Mouse (Mus musculus) forebrain, embryonic 13.5 days (tissue): ENCODE results near the gene Fam172a. TPM values are rescaled to one million over a fixed set of nuclear protein-coding genes. Genes with fewer than 3 reads are reported as not detected.

Source experiments
- ATAC-seq: fragments of 200-750 bp; cut with Nextera tagmentation; 2 replicates; pipeline ENCODE4 v1.8.0; 2017
- H3K27ac ChIP-seq: fragments of 300-500 bp; sonication (generic); 2 replicates; pipeline ENCODE4 v1.5.1; 2015; ENCODE audit warnings: inconsistent platforms, mild to moderate bottlenecking, moderate library complexity
- H3K27me3 ChIP-seq: fragments of 300-500 bp; sonication (generic); 2 replicates; pipeline ENCODE4 v1.6.1; 2015; ENCODE audit warnings: mild to moderate bottlenecking, inconsistent platforms
- H3K36me3 ChIP-seq: fragments of 300-500 bp; sonication (generic); 2 replicates; pipeline ENCODE4 v1.6.1; 2015; ENCODE audit warnings: mild to moderate bottlenecking, inconsistent platforms; ENCODE audit not compliant: poor library complexity, severe bottlenecking
- H3K4me1 ChIP-seq: fragments of 300-500 bp; sonication (generic); 2 replicates; pipeline ENCODE4 v1.6.1; 2015; ENCODE audit warnings: inconsistent platforms
- H3K4me2 ChIP-seq: fragments of 300-500 bp; sonication (generic); 2 replicates; pipeline ENCODE4 v1.6.1; 2015; ENCODE audit warnings: inconsistent platforms, mild to moderate bottlenecking, moderate library complexity
- H3K4me3 ChIP-seq: fragments of 300-500 bp; sonication (generic); 2 replicates; pipeline ENCODE4 v1.5.1; 2015; ENCODE audit warnings: mild to moderate bottlenecking, inconsistent platforms
- H3K9ac ChIP-seq: fragments of 300-500 bp; sonication (generic); 2 replicates; pipeline ENCODE4 v1.6.1; 2015; ENCODE audit warnings: mild to moderate bottlenecking, inconsistent platforms
- H3K9me3 ChIP-seq: fragments of 300-500 bp; sonication (generic); replicated peaks from 2 replicates; pipeline ENCODE4 v1.6.1; 2016; ENCODE audit warnings: inconsistent platforms
- WGBS: fragments of 180-500 bp; shearing (Covaris S2); methylation state at CpG from one replicate; pipeline ENCODE4 v1.1.7; 2015; 5-methylcytosine and 5-hydroxymethylcytosine counted together
- polyA plus RNA-seq: library from polyadenylated mRNA; unstranded; fragments of >200 nt; fragmentation: Nextera tagmentation; extraction: Ambion mirVana; gene quantifications from 2 replicates; pipeline ENCODE4 v1.2.1, GENCODE M21; 2015

Fam172a gene
- polyA plus RNA-seq, 1 experiment from 2014 or later = 54.8 TPM

GRCm38 (mm10) chr13:78206891-78207430 lies 505.1 kb downstream of the Fam172a start:
- ATAC-seq = no peak
- peak overlapping the region; percentile 25 for H3K4me3 ChIP-seq

GRCm38 (mm10) chr13:78207796-78208645 lies 506.2 kb downstream of the Fam172a start:
- H3K9me3 ChIP-seq = no peaks in the 10 kb centered on the region
- H3K4me1 ChIP-seq = peaks cover 88% of the 10 kb centered on the region
- 5% methylated on average over 12 of the region's 12 CpGs for WGBS
- peak overlapping the region; percentile 79 for H3K9ac ChIP-seq
- H3K36me3 ChIP-seq = no peaks in the 10 kb centered on the region
- peak overlapping the region; percentile 5 for H3K4me3 ChIP-seq
- peak overlapping the region; percentile 92 for H3K27ac ChIP-seq
- peak overlapping the region; percentile 79 for H3K4me2 ChIP-seq
- peaks cover 63% of the 10 kb centered on the region for H3K27me3 ChIP-seq
- no peak for ATAC-seq

More at GRCm38 (mm10) chr13:78206891-78207430, 505.1 kb downstream of the Fam172a start:
- Histone ChIP-seq H3K27me3 (peaks cover 54% of the 10 kb centered on the region), H3K36me3 (no peaks in the 10 kb centered on the region), H3K4me2 (peak overlapping the region; percentile 79), H3K4me1 (peaks cover 78% of the 10 kb centered on the region), H3K9ac (peak overlapping the region; percentile 57), H3K9me3 (no peaks in the 10 kb centered on the region), H3K27ac (peak overlapping the region; percentile 92)
- 13% methylated on average over 7 of the region's 7 CpGs for WGBS

GRCm38 (mm10) chr13:78208689-78209410 lies 507.0 kb downstream of the Fam172a start:
- peak overlapping the region; percentile 79 for H3K4me2 ChIP-seq
- H3K4me3 ChIP-seq = peak overlapping the region; percentile 41
- WGBS = 10% methylated on average over 14 of the region's 14 CpGs
- no peaks in the 10 kb centered on the region for H3K9me3 ChIP-seq
- H3K36me3 ChIP-seq = no peaks in the 10 kb centered on the region
- peaks cover 66% of the 10 kb centered on the region for H3K27me3 ChIP-seq
- peak overlapping the region; percentile 79 for H3K9ac ChIP-seq
- peaks cover 90% of the 10 kb centered on the region for H3K4me1 ChIP-seq
- peak overlapping the region; percentile 92 for H3K27ac ChIP-seq
- no peak for ATAC-seq

- WGBS = 3% methylated on average over 12 of the region's 12 CpGs
- Histone ChIP-seq H3K9ac (peak overlapping the region; percentile 79), H3K9me3 (no peaks in the 10 kb centered on the region), H3K4me1 (peaks cover 82% of the 10 kb centered on the region), H3K36me3 (no peaks in the 10 kb centered on the region), H3K4me3 (peak overlapping the region; percentile 41), H3K4me2 (peak overlapping the region; percentile 79), H3K27me3 (peaks cover 62% of the 10 kb centered on the region), H3K27ac (peak overlapping the region; percentile 92)
- peak; percentile 9 for ATAC-seq
These were observed 507.8 kb downstream of the Fam172a start for GRCm38 (mm10) chr13:78209611-78210028.

- Histone ChIP-seq H3K27ac (peak overlapping the region; percentile 92), H3K27me3 (peaks cover 59% of the 10 kb centered on the region), H3K4me1 (peaks cover 81% of the 10 kb centered on the region), H3K4me3 (peak overlapping the region; percentile 41), H3K9ac (peak overlapping the region; percentile 79), H3K9me3 (no peaks in the 10 kb centered on the region), H3K36me3 (no peaks in the 10 kb centered on the region), H3K4me2 (peak overlapping the region; percentile 79)
- ATAC-seq = peak; percentile 55
- WGBS = under 1% methylated on average over 38 of the region's 38 CpGs
These were observed 508.4 kb downstream of the Fam172a start for GRCm38 (mm10) chr13:78210029-78210747.

GRCm38 (mm10) chr13:78210748-78211089 lies 508.9 kb downstream of the Fam172a start:
- H3K4me3 ChIP-seq = peak overlapping the region; percentile 41
- no peaks in the 10 kb centered on the region for H3K9me3 ChIP-seq
- H3K27ac ChIP-seq = peak overlapping the region; percentile 92
- 4% methylated on average over 13 of the region's 13 CpGs for WGBS
- H3K4me1 ChIP-seq = peaks cover 77% of the 10 kb centered on the region
- H3K36me3 ChIP-seq = no peaks in the 10 kb centered on the region
- H3K9ac ChIP-seq = peak overlapping the region; percentile 79
- no peak; the same call in 1 of the 2 replicates for ATAC-seq
- peak overlapping the region; percentile 79 for H3K4me2 ChIP-seq
- peaks cover 54% of the 10 kb centered on the region for H3K27me3 ChIP-seq

- H3K36me3 ChIP-seq = no peaks in the 10 kb centered on the region
- H3K4me1 ChIP-seq = peaks cover 70% of the 10 kb centered on the region
- peaks cover 52% of the 10 kb centered on the region for H3K27me3 ChIP-seq
- H3K27ac ChIP-seq = peak overlapping the region; percentile 92; the same call in 1 of the 2 replicates
- 21% methylated on average over 14 of the region's 14 CpGs for WGBS
- H3K9ac ChIP-seq = peak overlapping the region; percentile 79; the same call in 1 of the 2 replicates
- peak overlapping the region; percentile 79 for H3K4me2 ChIP-seq
- H3K4me3 ChIP-seq = no peak overlapping the region
- H3K9me3 ChIP-seq = no peaks in the 10 kb centered on the region
- ATAC-seq = no peak
These were observed 509.6 kb downstream of the Fam172a start for GRCm38 (mm10) chr13:78211231-78212010.

GRCm38 (mm10) chr13:78212111-78212510 lies 510.3 kb downstream of the Fam172a start:
- H3K4me1 ChIP-seq = peaks cover 65% of the 10 kb centered on the region
- no peak overlapping the region for H3K9ac ChIP-seq

GRCm38 (mm10) chr13:78213155-78213554 lies 511.3 kb downstream of the Fam172a start:
- 30% methylated on average over 2 of the region's 2 CpGs for WGBS
- Histone ChIP-seq H3K36me3 (no peaks in the 10 kb centered on the region), H3K9ac (no peak overlapping the region), H3K27me3 (peaks cover 46% of the 10 kb centered on the region), H3K9me3 (no peaks in the 10 kb centered on the region), H3K4me2 (no peak overlapping the region), H3K4me3 (no peak overlapping the region), H3K4me1 (peaks cover 56% of the 10 kb centered on the region), H3K27ac (no peak overlapping the region)
- ATAC-seq = no peak

More at GRCm38 (mm10) chr13:78212111-78212510, 510.3 kb downstream of the Fam172a start:
- ATAC-seq = no peak
- H3K4me2 ChIP-seq = peak overlapping the region; percentile 79; the same call in 1 of the 2 replicates
- H3K27me3 ChIP-seq = peaks cover 48% of the 10 kb centered on the region
- H3K36me3 ChIP-seq = no peaks in the 10 kb centered on the region
- 34% methylated on average over 15 of the region's 15 CpGs for WGBS
- no peak overlapping the region for H3K4me3 ChIP-seq
- H3K9me3 ChIP-seq = no peaks in the 10 kb centered on the region
- H3K27ac ChIP-seq = no peak overlapping the region

- no peak overlapping the region for H3K4me3 ChIP-seq
- H3K27me3 ChIP-seq = peaks cover 32% of the 10 kb centered on the region
- no peaks in the 10 kb centered on the region for H3K9me3 ChIP-seq
- H3K36me3 ChIP-seq = peaks cover 10% of the 10 kb centered on the region
- WGBS = 38% methylated on average over 2 of the region's 2 CpGs
- no peak overlapping the region for H3K9ac ChIP-seq
- peaks cover 35% of the 10 kb centered on the region for H3K4me1 ChIP-seq
- H3K27ac ChIP-seq = no peak overlapping the region
- no peak for ATAC-seq
- no peak overlapping the region for H3K4me2 ChIP-seq
These were observed 513.4 kb downstream of the Fam172a start for GRCm38 (mm10) chr13:78215223-78215622.
